Mouse (Mus musculus) ES-E14 (cell line): ENCODE measurements around the gene Mfsd5. TPM values are rescaled to one million over a fixed set of nuclear protein-coding genes. Genes with fewer than 3 reads are reported as not detected.
A peak's percentile ranks its signal among the peaks of the same experiment; 100 is the strongest.

Experiments used
- DNase-seq: peaks from one replicate; pipeline ENCODE4 v3.0.0-alpha.2; 2013; ENCODE audit warnings: low read depth, low spot score
- H3K27ac ChIP-seq: 2 replicates; pipeline ENCODE4 v1.5.1; 2012; ENCODE audit warnings: low read depth, mild to moderate bottlenecking, low read length, moderate library complexity, mixed read lengths; ENCODE audit not compliant: poor library complexity, insufficient read depth, severe bottlenecking
- H3K36me3 ChIP-seq: 2 replicates; pipeline ENCODE4 v1.6.1; 2012; ENCODE audit warnings: mild to moderate bottlenecking, low read length, moderate library complexity, mixed read lengths; ENCODE audit not compliant: control insufficient read depth, poor library complexity, insufficient read depth, severe bottlenecking
- H3K4me1 ChIP-seq, 2 experiments: fragments of 150-350 bp in 1 of 2; sonication (generic) in 1 of 2; 2 replicates each; pipeline ENCODE4 v1.6.1; 2012; ENCODE audit warnings: low read length in 2 of 2, mild to moderate bottlenecking in 1 of 2, mixed read lengths in 1 of 2; ENCODE audit not compliant: control insufficient read depth in 2 of 2, insufficient read depth in 2 of 2, poor library complexity in 1 of 2
- H3K4me3 ChIP-seq, 2 experiments: fragments of 150-350 bp in 1 of 2; sonication (generic) in 1 of 2; 2 replicates each; pipeline ENCODE4 v1.5.1; 2012; ENCODE audit warnings: low read length in 2 of 2, low read depth in 1 of 2, mild to moderate bottlenecking in 1 of 2, mixed read lengths in 1 of 2; ENCODE audit not compliant: insufficient read depth in 1 of 2, poor library complexity in 1 of 2, severe bottlenecking in 1 of 2
- H3K9ac ChIP-seq: 2 replicates; pipeline ENCODE4 v1.6.1; 2012; ENCODE audit warnings: low read depth, mild to moderate bottlenecking, low read length, mixed read lengths; ENCODE audit not compliant: poor library complexity, insufficient read depth, severe bottlenecking
- H3K9me3 ChIP-seq: fragments of 150-350 bp; sonication (generic); 2 replicates; pipeline ENCODE4 v1.6.1; 2012; ENCODE audit warnings: low read depth, mild to moderate bottlenecking, low read length; ENCODE audit not compliant: control insufficient read depth, insufficient read depth
- CHD2 ChIP-seq: IDR thresholded peaks from 2 replicates; pipeline ENCODE4 v1.6.1; 2014; ENCODE audit warnings: mild to moderate bottlenecking, low read depth, low read length, inconsistent platforms
- HCFC1 ChIP-seq: IDR thresholded peaks from 2 replicates; pipeline ENCODE4 v1.6.1; 2012; ENCODE audit warnings: low read length, inconsistent platforms, borderline replicate concordance; ENCODE audit not compliant: insufficient read depth
- MAFK ChIP-seq: IDR thresholded peaks from 2 replicates; pipeline ENCODE4 v1.6.1; 2014; ENCODE audit warnings: mild to moderate bottlenecking, low read depth, low read length, inconsistent platforms; ENCODE audit not compliant: insufficient read depth
- ZC3H11A ChIP-seq: IDR thresholded peaks from 2 replicates; pipeline ENCODE4 v1.6.1; 2012; ENCODE audit warnings: low read depth, mild to moderate bottlenecking, inconsistent platforms, low read length, borderline replicate concordance
- ZNF384 ChIP-seq: IDR thresholded peaks from 2 replicates; pipeline ENCODE4 v1.6.1; 2012; ENCODE audit warnings: low read depth, low read length, inconsistent platforms
- in situ Hi-C, 2 experiments: fragments of 600-800 bp; cut with MboI; formaldehyde crosslinking; loops; one replicate each; pipeline ENCODE4 v1.15.1; 2025; ENCODE audit warnings: low sequenced_read_pairs in 2 of 2, inconsistent platforms in 1 of 2; ENCODE audit not compliant: unreplicated experiment in 2 of 2
- total RNA-seq: library from RNA; depleted of rRNA; stranded (reverse); fragments of 300-350 nt; gene quantifications from 2 replicates; pipeline ENCODE4 v1.2.3, GENCODE M21; 2012

Mfsd5 gene
- total RNA-seq, 1 experiment = 89.9 TPM

DNA sequence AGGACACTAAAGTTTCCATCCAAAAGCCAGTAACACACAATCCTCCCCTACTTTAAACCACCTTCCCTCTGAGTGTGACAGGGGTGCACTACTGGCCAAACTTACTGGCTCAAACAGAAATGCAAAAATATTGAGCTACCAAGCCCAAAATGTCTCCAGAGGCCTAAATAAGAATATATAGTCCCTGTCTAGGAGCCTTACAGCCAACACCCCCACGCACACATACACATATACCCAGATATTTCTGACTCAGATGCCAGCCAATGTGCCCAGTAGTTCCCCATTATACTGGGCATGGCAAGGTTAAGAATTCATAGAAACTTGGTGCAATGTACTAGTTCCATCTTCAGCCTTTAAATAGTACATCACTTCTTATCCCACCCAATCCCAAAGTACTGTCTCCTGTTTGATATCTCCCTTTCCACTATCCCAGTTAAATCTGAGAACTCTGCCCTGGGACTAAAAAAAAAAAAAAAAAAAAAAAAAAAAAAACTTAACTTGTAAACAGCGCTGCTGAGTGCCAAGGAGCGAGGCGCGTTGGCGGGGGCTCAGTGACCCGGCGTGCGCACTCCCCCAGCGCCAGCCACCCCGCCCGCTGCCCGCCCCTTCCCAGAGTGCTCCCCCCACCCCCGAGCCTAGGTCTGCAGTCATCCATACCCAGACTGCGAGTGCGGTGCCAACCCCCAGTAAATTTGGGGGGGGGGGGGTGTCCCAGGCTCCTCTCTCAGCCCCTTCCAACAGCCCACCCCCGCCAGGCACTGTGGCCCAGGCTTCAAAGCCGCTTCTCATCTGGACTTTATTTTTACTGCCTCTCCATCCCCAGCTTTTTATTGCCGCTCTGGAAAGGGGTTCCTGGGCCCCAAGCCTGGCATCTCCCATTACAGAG is 34.7 kb upstream of the Mfsd5 start:
- Histone ChIP-seq H3K9ac (peak overlapping the region; percentile 81; the same call in 1 of the 2 replicates), H3K27ac (peak overlapping the region; percentile 91; the same call in 1 of the 2 replicates), H3K4me3 (peak overlapping the region; percentile 69 to 93), H3K4me1 (peaks cover 13 to 20% of the 10 kb centered on the region in 2 experiments; a peak in 2 of 4 replicates), H3K36me3 (peaks cover 16% of the 10 kb centered on the region), H3K9me3 (no peaks in the 10 kb centered on the region)
- TF ChIP-seq CHD2 (no peak), ZC3H11A (no peak), MAFK (no peak), HCFC1 (no peak), ZNF384 (peak; percentile 83)
- in situ Hi-C loops = no loop called here
- DNase-seq = no peak

DNA sequence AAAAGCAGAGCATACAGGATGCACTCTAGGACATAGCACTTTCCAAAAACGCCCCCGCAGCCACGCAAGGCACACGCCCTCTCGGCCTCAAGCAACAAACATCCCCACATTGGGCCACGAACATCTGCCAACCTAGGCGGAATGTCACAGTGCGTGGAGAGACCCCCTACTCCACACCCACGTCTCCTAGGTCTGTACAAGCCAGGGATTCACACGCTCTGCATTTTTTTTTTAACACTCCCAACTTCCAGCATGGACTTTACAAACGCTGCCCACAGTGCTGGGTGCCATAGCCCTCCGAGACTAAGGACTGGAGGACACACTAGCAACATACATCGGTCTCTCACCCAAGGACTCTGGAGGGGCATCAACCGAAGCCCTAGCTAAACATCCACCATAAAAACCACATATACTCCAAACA is 33.8 kb upstream of the Mfsd5 start:
- DNase-seq = no peak
- peak overlapping the region; percentile 69 to 93 for H3K4me3 ChIP-seq
- peak overlapping the region; percentile 98 for H3K27ac ChIP-seq
- H3K36me3 ChIP-seq = peaks cover 10% of the 10 kb centered on the region; the same call in 1 of the 2 replicates
- peak overlapping the region; percentile 81 for H3K9ac ChIP-seq
- no peaks in the 10 kb centered on the region for H3K9me3 ChIP-seq
- TF ChIP-seq ZC3H11A (no peak), ZNF384 (no peak), HCFC1 (no peak), CHD2 (no peak), MAFK (no peak)
- peaks cover 16 to 26% of the 10 kb centered on the region in 2 experiments for H3K4me1 ChIP-seq
- in situ Hi-C loops = no loop called here

DNA sequence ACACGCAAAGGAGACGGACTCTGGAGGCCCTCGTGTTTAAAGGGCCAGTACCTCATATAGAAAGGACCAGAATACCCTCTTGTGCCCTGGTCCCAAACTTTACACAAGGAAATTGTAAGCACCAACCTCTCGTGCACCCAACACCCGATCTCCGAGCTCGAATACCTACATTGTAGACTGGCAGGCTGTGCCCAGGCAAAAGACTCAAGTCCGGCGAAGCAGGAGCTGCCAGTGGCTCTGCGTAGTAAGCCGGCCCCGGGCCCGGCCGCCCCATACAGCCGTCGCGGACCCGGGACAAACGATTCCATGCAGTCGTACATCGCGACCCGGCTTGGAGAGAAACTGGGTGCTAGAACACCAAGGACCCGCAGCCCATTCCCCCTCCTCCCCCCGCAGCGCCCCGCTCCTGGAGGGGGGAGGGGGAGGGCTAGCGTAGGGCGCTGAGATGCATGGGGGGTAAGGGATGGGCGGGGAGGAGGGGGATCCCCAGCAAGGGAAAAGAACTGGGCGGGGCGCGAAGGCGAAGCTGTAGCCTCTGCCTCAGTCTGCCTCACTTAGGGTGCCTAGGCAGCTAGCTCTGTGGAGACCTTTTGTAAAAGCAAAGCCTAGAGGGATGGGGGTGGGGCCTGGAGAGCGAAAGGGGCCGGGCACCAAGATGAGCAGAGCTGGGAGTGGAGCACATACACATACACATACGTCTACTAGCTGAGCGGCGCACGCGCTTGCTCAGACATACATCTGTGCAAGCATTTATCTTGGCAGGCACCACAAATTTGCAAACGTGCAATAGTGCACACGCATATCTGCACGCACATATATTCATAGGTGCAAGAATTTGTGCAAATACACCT is 33.1 kb upstream of the Mfsd5 start:
- DNase-seq = peak; percentile 84
- Histone ChIP-seq H3K9me3 (no peaks in the 10 kb centered on the region), H3K4me3 (peak overlapping the region; percentile 69 to 93), H3K27ac (peak overlapping the region; percentile 98), H3K36me3 (peaks cover 7% of the 10 kb centered on the region; the same call in 1 of the 2 replicates), H3K4me1 (peaks cover 18 to 24% of the 10 kb centered on the region in 2 experiments), H3K9ac (peak overlapping the region; percentile 81)
- TF ChIP-seq MAFK (no peak), CHD2 (no peak), ZNF384 (no peak), HCFC1 (no peak), ZC3H11A (no peak)
- in situ Hi-C loops = no loop called here

DNA sequence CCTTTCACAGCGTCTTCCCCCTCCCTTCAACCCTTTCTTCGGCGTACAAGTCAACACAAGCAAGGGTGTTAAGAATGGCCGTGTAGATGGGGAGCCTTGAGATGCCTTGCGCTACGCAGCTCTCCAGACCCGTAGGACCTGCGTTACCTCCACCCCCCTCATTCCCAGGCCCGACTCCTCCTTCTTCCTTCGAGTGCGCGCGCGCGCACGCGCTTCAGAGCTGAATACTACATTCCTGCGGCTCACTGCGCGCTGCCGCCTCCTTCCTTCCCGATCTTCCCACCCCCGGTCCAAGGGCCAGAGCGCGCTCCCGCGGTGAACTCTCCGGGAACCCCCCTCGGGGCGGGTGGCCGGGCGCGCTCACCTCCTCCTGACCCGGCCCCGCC is 32.4 kb upstream of the Mfsd5 start:
- Histone ChIP-seq H3K9me3 (no peaks in the 10 kb centered on the region), H3K4me1 (peaks cover 14 to 24% of the 10 kb centered on the region in 2 experiments), H3K9ac (peak overlapping the region; percentile 62; the same call in 1 of the 2 replicates), H3K27ac (peak overlapping the region; percentile 98), H3K4me3 (peak overlapping the region; percentile 69 to 93), H3K36me3 (peaks cover under 1% of the 10 kb centered on the region; the same call in 1 of the 2 replicates)
- in situ Hi-C loops = no loop called here
- DNase-seq = peak; percentile 97
- no peak for TF ChIP-seq MAFK
- no peak for TF ChIP-seq ZNF384
